Mouse (Mus musculus): ENCODE measurements at regions not wholly inside any gene's neighbourhood (a gene's known extent, or its start where the extent isn't known, plus 50 kb on each side); places are given as distances from the start of the nearest gene placed in this dataset.

- Histone ChIP-seq H3K4me1 (ENCODE audit: control insufficient read depth, insufficient read depth, insufficient read length, low read length) (no peaks in the 10 kb centered on the region), H3K4me3 (ENCODE audit: low read depth, low read length) (no peak overlapping the region), H3K27me3 (ENCODE audit: control insufficient read depth, insufficient read depth, low read length) (no peaks in the 10 kb centered on the region), H3K27ac (ENCODE audit: insufficient read depth, low read depth, low read length) (no peak overlapping the region), H3K36me3 (ENCODE audit: control insufficient read depth, insufficient read depth, low read length) (no peaks in the 10 kb centered on the region)
- TF ChIP-seq CTCF (IDR thresholded peaks at IDR 0.05; ENCODE audit: extremely low read depth, insufficient read length, insufficient replicate concordance, low read depth, low read length) (no peak), POLR2A (IDR thresholded peaks at IDR 0.05; ENCODE audit: low read depth, low read length) (no peak)
- WGBS = 72% methylated on average over 4 of the region's 4 CpGs
These were observed 219.0 kb downstream of the Cmpk2 start for GRCm38 (mm10) chr12:26688048-26688447.

- Histone ChIP-seq H3K36me3 (ENCODE audit: control insufficient read depth, insufficient read depth, low read length) (no peaks in the 10 kb centered on the region), H3K4me1 (ENCODE audit: control insufficient read depth, insufficient read depth, insufficient read length, low read length) (no peaks in the 10 kb centered on the region), H3K27me3 (ENCODE audit: control insufficient read depth, insufficient read depth, low read length) (no peaks in the 10 kb centered on the region), H3K27ac (ENCODE audit: insufficient read depth, low read depth, low read length) (no peak overlapping the region), H3K4me3 (ENCODE audit: low read depth, low read length) (no peak overlapping the region)
- no peak for TF ChIP-seq CTCF (IDR thresholded peaks at IDR 0.05; ENCODE audit: extremely low read depth, insufficient read length, insufficient replicate concordance, low read depth, low read length)
- WGBS = 34% methylated on average over 3 of the region's 3 CpGs
These were observed 211.6 kb downstream of the Cmpk2 start for GRCm38 (mm10) chr12:26680568-26680947.

- no peaks in the 10 kb centered on the region for H3K4me1 ChIP-seq (ENCODE audit: control insufficient read depth, insufficient read depth, insufficient read length, low read length)
- TF ChIP-seq CTCF (IDR thresholded peaks at IDR 0.05; ENCODE audit: extremely low read depth, insufficient read length, insufficient replicate concordance, low read depth, low read length) (no peak), POLR2A (IDR thresholded peaks at IDR 0.05; ENCODE audit: low read depth, low read length) (no peak)
- 66% methylated on average over 9 of the region's 9 CpGs for WGBS
- no peaks in the 10 kb centered on the region for H3K27me3 ChIP-seq (ENCODE audit: control insufficient read depth, insufficient read depth, low read length)
- no peak overlapping the region for H3K27ac ChIP-seq (ENCODE audit: insufficient read depth, low read depth, low read length)
- no peak overlapping the region for H3K4me3 ChIP-seq (ENCODE audit: low read depth, low read length)
- H3K36me3 ChIP-seq (ENCODE audit: control insufficient read depth, insufficient read depth, low read length) = no peaks in the 10 kb centered on the region
These were observed 211.0 kb downstream of the Cmpk2 start for GRCm38 (mm10) chr12:26679887-26680567.

- 79% methylated on average over 4 of the region's 4 CpGs for whole genome bisulfite sequencing
- Histone ChIP-seq H3K36me3 (ENCODE audit: control insufficient read depth, insufficient read depth, low read length) (no peaks in the 10 kb centered on the region), H3K27me3 (ENCODE audit: control insufficient read depth, insufficient read depth, low read length) (no peaks in the 10 kb centered on the region), H3K4me1 (ENCODE audit: control insufficient read depth, insufficient read depth, insufficient read length, low read length) (no peaks in the 10 kb centered on the region), H3K4me3 (ENCODE audit: low read depth, low read length) (no peak overlapping the region), H3K27ac (ENCODE audit: insufficient read depth, low read depth, low read length) (no peak overlapping the region)
- no peak for TF ChIP-seq CTCF (IDR thresholded peaks at IDR 0.05; ENCODE audit: extremely low read depth, insufficient read length, insufficient replicate concordance, low read depth, low read length)
- TF ChIP-seq POLR2A (IDR thresholded peaks at IDR 0.05; ENCODE audit: low read depth, low read length) = no peak
These were observed 196.5 kb downstream of the Cmpk2 start for GRCm38 (mm10) chr12:26665466-26665865.

GRCm38 (mm10) chr12:26654251-26654650, 185.2 kb downstream of the Cmpk2 start:
- 90% methylated on average over 2 of the region's 2 CpGs for WGBS
- no peak for TF ChIP-seq CTCF (IDR thresholded peaks at IDR 0.05; ENCODE audit: extremely low read depth, insufficient read length, insufficient replicate concordance, low read depth, low read length)
- TF ChIP-seq POLR2A (IDR thresholded peaks at IDR 0.05; ENCODE audit: low read depth, low read length) = no peak
- H3K4me3 ChIP-seq (ENCODE audit: low read depth, low read length) = no peak overlapping the region
- H3K36me3 ChIP-seq (ENCODE audit: control insufficient read depth, insufficient read depth, low read length) = no peaks in the 10 kb centered on the region
- H3K4me1 ChIP-seq (ENCODE audit: control insufficient read depth, insufficient read depth, insufficient read length, low read length) = no peaks in the 10 kb centered on the region
- H3K27ac ChIP-seq (ENCODE audit: insufficient read depth, low read depth, low read length) = no peak overlapping the region
- H3K27me3 ChIP-seq (ENCODE audit: control insufficient read depth, insufficient read depth, low read length) = no peaks in the 10 kb centered on the region

- WGBS = 70% methylated on average over 6 of the region's 6 CpGs
- Histone ChIP-seq H3K4me3 (ENCODE audit: low read depth, low read length) (no peak overlapping the region), H3K27me3 (ENCODE audit: control insufficient read depth, insufficient read depth, low read length) (no peaks in the 10 kb centered on the region), H3K4me1 (ENCODE audit: control insufficient read depth, insufficient read depth, insufficient read length, low read length) (no peaks in the 10 kb centered on the region), H3K36me3 (ENCODE audit: control insufficient read depth, insufficient read depth, low read length) (no peaks in the 10 kb centered on the region), H3K27ac (ENCODE audit: insufficient read depth, low read depth, low read length) (no peak overlapping the region)
- TF ChIP-seq CTCF (IDR thresholded peaks at IDR 0.05; ENCODE audit: extremely low read depth, insufficient read length, insufficient replicate concordance, low read depth, low read length) = no peak
- TF ChIP-seq POLR2A (IDR thresholded peaks at IDR 0.05; ENCODE audit: low read depth, low read length) = no peak
These were observed 184.8 kb downstream of the Cmpk2 start for GRCm38 (mm10) chr12:26653781-26654180.

- H3K27ac ChIP-seq (ENCODE audit: insufficient read depth, low read depth, low read length) = no peak overlapping the region
- no peaks in the 10 kb centered on the region for H3K36me3 ChIP-seq (ENCODE audit: control insufficient read depth, insufficient read depth, low read length)
- H3K4me1 ChIP-seq (ENCODE audit: control insufficient read depth, insufficient read depth, insufficient read length, low read length) = no peaks in the 10 kb centered on the region
- H3K4me3 ChIP-seq (ENCODE audit: low read depth, low read length) = no peak overlapping the region
- TF ChIP-seq CTCF (IDR thresholded peaks at IDR 0.05; ENCODE audit: extremely low read depth, insufficient read length, insufficient replicate concordance, low read depth, low read length) (no peak), POLR2A (IDR thresholded peaks at IDR 0.05; ENCODE audit: low read depth, low read length) (no peak)
- no peaks in the 10 kb centered on the region for H3K27me3 ChIP-seq (ENCODE audit: control insufficient read depth, insufficient read depth, low read length)
These were observed 177.1 kb downstream of the Cmpk2 start for GRCm38 (mm10) chr12:26646141-26646540.

Measured in small intestine, adult 2 months (tissue).